Mouse (Mus musculus) heart, postnatal 14 days (tissue): Measurements from ENCODE around the gene Coq4. TPM values are rescaled to one million over a fixed set of nuclear protein-coding genes. Genes with fewer than 3 reads are reported as not detected.

ENCODE experiments used
- DNase-seq, 2 experiments: peaks; one replicate each; pipeline ENCODE4 v3.0.0; 2021 to 2022
- intact Hi-C: fragments of 180-260 bp; cut with DNase I; formaldehyde crosslinking; loops from one replicate; pipeline ENCODE4 v1.15.1; 2025
- microRNA-seq, 2 experiments: library from miRNA; unstranded; fragments of <30 nt; microRNA quantifications; one replicate each; pipeline ENCODE4 v1.2.0; 2021 to 2022
- total RNA-seq, 2 experiments: library from RNA; stranded (reverse); gene quantifications; 2 replicates each; pipeline ENCODE4 v1.2.3; 2021

The Coq4 gene
- total RNA-seq, 2 experiments from 2014 or later, result 17.5 to 18.3 TPM

DNA sequence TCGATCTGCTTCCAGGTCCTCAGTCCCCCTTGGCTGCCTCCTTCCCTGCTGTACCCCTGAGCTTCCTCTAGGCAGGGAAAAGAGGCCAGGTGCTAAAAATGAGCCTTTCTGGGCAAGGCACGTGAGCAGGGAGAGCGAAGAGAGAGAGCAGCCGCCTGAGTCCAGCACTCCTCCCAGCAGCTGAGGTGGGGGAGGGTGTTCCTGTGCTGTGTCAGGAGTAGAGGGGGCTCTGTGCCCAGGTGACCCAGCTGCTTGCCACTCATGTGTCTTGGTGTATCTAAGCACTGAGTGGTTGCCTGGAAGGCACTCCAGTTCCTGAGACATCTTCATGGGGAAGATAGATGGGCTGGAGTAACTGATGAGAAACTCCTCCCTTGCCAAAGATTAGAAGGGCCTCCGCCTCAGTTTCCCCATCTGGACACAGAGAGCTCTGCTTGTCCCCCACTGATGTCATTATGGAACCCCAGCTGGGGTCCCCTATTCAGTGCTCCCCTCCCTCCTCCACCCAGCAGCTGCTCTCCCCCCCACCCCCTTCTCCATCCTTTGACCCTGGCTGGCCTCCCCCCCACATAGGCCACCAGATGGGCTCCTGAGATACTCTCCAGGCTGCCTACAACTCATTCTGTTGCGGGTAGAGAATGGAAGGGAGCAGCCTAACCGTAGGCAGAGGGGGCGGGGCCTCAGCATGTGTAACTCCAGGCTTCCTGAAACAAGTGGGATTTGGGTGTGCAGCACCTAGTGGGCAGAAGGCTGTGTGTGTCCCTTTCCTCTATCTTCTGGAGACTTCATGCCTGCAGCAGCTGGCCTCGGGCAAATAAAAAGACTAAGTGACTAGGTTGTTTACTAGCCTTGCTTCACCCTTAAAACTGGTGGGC is 56.2 kb downstream of the Coq4 start:
- intact Hi-C loops, result no loop called here
- DNase-seq, result no peak

- no peak for DNase-seq
- intact Hi-C loops, result no loop called here
Observed at GRCm38 (mm10) chr2:29844115-29844514, 56.8 kb downstream of the Coq4 start.

DNA sequence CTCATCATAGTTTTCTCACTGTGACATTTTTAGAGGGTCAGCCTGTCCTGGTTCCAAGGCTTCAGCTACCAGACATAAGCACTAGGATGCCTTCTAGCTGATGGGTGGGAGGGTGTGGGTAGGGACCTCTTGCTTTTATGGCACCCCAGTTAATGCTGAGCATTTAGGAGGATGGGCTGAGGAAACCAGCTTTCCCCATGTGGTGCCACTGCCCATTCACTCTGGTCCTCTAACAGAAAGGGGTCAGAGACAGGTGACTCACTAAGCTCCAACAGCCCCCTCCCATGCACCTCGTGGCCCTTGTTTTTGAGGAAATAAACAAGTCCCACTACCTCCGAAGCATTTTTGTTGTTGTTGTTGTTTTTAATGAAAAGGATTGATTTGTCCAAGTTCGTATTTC is 57.4 kb downstream of the Coq4 start:
- DNase-seq, result no peak
- intact Hi-C loops, result no loop called here

DNA sequence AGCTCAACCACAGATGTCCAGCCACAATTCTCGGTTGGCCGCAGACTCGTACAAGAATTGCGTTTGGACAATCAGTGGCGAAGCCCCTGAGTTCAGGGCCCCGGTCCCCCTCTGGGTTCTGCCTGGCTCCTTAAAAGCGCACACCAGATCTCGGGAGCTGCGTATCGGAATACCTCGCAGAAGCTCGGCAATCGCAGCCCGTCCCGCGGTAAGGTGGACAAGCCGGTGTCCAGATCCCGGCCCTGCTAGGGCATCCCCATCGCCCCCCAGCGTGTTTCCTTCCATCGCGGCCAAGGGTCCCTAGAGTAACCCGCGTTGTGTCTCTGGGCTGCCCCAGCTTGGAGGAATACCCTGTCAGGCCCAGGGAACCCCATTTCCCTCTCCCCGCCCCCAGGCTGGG is 58.3 kb downstream of the Coq4 start:
- intact Hi-C loops, result no loop called here
- DNase-seq, result no peak

DNA sequence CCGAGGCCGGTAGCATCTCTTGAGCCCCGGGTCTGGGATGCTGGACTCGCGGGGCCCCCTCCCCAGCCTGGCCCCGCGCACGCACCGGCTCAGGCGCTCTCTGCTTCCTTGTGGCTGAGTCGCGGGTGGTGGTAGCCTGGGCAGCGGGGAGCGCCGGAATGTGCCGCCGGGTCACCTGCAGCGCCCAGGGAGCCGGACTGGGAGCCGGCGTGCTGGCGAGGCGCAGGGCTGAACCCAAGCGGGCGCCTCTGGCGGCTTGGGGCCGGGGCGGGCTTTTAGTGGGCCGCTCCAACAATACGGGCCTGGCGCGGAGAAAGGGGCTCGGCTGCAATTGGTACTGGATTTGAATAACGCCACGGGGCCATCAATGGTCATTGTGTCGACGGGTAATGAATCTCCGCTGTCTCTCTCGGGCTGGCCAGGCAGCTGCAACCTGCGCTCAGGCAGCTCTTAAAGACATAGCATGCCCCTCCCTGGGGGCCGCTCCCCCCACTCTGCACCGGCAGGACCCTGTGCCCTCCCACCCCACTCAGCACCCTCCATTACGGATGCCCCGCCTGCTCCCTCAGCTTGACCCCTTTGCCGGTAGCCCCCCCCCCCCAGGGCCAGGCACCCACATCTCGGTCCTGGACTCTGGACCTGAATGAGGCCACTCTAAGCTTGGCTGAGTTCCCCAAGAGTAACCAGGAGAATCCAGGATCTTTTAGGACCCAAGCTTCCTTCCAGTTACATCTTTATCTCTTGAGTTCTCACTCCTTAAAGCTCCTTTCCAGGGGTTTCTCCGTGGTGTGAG is 59.0 kb downstream of the Coq4 start:
- no peak for DNase-seq
- intact Hi-C loops, result no loop called here

GRCm38 (mm10) chr2:29846911-29847310 is 59.6 kb downstream of the Coq4 start:
- DNase-seq, result no peak
- intact Hi-C loops, result no loop called here

Small RNA genes lying within 50 kb of the gene (microRNA-seq; reads per million reads assigned to microRNA genes)
- 0 reads per million in 2 experiments for gene Mir219a-2
- gene Mir219b, result 0 reads per million in 2 experiments

Other genes with a start within 250 kb of the Coq4 start
- gene Rapgef1, start 167.8 kb upstream of the Coq4 start, total RNA-seq, result 10 to 100 TPM; 89.6 to 91.6 TPM
- gene Gm13420, start 35.8 kb upstream of the Coq4 start, total RNA-seq, result not detected
- not detected for gene Gm13547, start 28.2 kb upstream of the Coq4 start, total RNA-seq
- 10 to 100 TPM; 30.5 to 34.1 TPM for gene Trub2, start 1.0 kb downstream of the Coq4 start, total RNA-seq
- gene Slc27a4, start 15.1 kb downstream of the Coq4 start, total RNA-seq, result 10 to 100 TPM; 20.0 to 21.7 TPM
- 10 to 100 TPM; 30.4 to 31.7 TPM for gene Urm1, start 32.6 kb downstream of the Coq4 start, total RNA-seq
- 10 to 100 TPM in 1 of 2 experiments, 1 to 10 TPM in 1; 9.3 to 10.3 TPM for gene Cercam, start 81.7 kb downstream of the Coq4 start, total RNA-seq
- 10 to 100 TPM; 24.5 to 29.1 TPM for gene Odf2, start 101.7 kb downstream of the Coq4 start, total RNA-seq
- 10 to 100 TPM; 25.1 to 25.2 TPM for gene Gle1, start 147.9 kb downstream of the Coq4 start, total RNA-seq
- gene Sptan1, start 178.1 kb downstream of the Coq4 start, total RNA-seq, result 100 to 1,000 TPM; 255 TPM